Mouse (Mus musculus): Measurements from ENCODE around the gene Wdr73. TPM values are rescaled to one million over a fixed set of nuclear protein-coding genes. Genes with fewer than 3 reads are reported as not detected.

The Wdr73 gene
- polyA plus RNA-seq, 1 experiment: 29.6 TPM

GRCm38 (mm10) chr7:80919647-80920008 is 18.6 kb upstream of the Wdr73 start:
- no peaks in the 10 kb centered on the region for H3K4me1 ChIP-seq (ENCODE audit: control insufficient read depth, insufficient read depth, low read length)
- no peak for TF ChIP-seq CTCF (IDR thresholded peaks at IDR 0.05; ENCODE audit: extremely low read depth, insufficient read depth, low read length)
- no peak for TF ChIP-seq POLR2A (IDR thresholded peaks at IDR 0.05; ENCODE audit: extremely low read depth, insufficient read depth, low read length)
- no peak overlapping the region for H3K27ac ChIP-seq (ENCODE audit: insufficient read depth, low read length)
- no peak overlapping the region for H3K4me3 ChIP-seq (ENCODE audit: insufficient read depth, low read length)

GRCm38 (mm10) chr7:80918982-80919646 is 18.0 kb upstream of the Wdr73 start:
- TF ChIP-seq CTCF (IDR thresholded peaks at IDR 0.05; ENCODE audit: extremely low read depth, insufficient read depth, low read length) (no peak), POLR2A (IDR thresholded peaks at IDR 0.05; ENCODE audit: extremely low read depth, insufficient read depth, low read length) (no peak)
- Histone ChIP-seq H3K4me1 (ENCODE audit: control insufficient read depth, insufficient read depth, low read length) (no peaks in the 10 kb centered on the region), H3K27ac (ENCODE audit: insufficient read depth, low read length) (no peak overlapping the region), H3K4me3 (ENCODE audit: insufficient read depth, low read length) (no peak overlapping the region)

DNA sequence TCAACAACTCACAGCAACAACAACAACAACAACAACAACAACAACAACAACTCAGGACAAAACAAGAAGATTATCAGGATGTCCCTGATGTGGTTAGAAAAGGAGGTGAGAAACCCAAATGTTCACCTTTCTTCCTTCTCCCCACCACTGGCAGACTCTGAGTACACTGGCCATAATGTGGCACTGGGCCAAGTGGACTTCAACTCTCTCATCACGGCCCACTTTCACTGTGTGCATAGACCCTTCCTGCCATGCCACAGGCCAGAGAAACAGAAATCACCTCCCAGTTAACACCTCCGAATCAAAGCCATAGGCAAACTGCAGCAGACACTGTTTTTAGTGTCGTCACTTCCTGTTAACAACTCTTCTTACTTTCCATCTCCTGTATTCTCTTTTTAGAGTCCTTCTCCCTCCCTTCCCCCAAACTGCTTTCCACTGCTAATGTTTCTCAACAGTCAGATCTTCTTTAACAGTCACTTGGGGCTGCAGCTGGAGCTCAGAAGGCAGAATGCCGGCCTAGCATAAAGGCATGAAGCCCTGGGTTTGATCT is 16.9 kb upstream of the Wdr73 start:
- Histone ChIP-seq H3K4me3 (ENCODE audit: insufficient read depth, low read length) (no peak overlapping the region), H3K27ac (ENCODE audit: insufficient read depth, low read length) (no peak overlapping the region), H3K4me1 (ENCODE audit: control insufficient read depth, insufficient read depth, low read length) (no peaks in the 10 kb centered on the region)
- TF ChIP-seq CTCF (IDR thresholded peaks at IDR 0.05; ENCODE audit: extremely low read depth, insufficient read depth, low read length) (no peak), POLR2A (IDR thresholded peaks at IDR 0.05; ENCODE audit: extremely low read depth, insufficient read depth, low read length) (no peak)

DNA sequence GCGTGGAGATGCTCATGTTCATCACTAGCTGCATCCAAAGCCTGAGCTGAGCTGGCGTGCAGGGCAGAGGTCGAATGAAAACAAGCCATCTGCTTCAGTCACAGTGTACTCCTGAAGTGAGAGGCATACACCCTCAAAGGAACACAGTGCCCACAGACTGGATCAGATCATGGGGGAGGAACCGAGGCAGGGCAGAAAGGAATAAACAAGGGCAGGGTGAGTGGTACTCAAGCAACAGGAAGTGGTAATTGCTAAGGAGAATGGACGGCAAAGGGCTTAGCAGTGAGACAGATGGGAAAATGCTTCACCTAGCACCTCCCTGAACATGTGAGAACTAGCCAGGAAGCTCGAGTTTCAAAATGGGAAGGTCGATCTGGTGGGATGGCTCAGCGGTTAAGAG is 11.4 kb upstream of the Wdr73 start:
- no peak overlapping the region for H3K4me3 ChIP-seq (ENCODE audit: insufficient read depth, low read length)
- no peak overlapping the region for H3K27ac ChIP-seq (ENCODE audit: insufficient read depth, low read length)
- H3K4me1 ChIP-seq (ENCODE audit: control insufficient read depth, insufficient read depth, low read length): no peaks in the 10 kb centered on the region
- TF ChIP-seq POLR2A (IDR thresholded peaks at IDR 0.05; ENCODE audit: extremely low read depth, insufficient read depth, low read length): no peak
- TF ChIP-seq CTCF (IDR thresholded peaks at IDR 0.05; ENCODE audit: extremely low read depth, insufficient read depth, low read length): no peak

DNA sequence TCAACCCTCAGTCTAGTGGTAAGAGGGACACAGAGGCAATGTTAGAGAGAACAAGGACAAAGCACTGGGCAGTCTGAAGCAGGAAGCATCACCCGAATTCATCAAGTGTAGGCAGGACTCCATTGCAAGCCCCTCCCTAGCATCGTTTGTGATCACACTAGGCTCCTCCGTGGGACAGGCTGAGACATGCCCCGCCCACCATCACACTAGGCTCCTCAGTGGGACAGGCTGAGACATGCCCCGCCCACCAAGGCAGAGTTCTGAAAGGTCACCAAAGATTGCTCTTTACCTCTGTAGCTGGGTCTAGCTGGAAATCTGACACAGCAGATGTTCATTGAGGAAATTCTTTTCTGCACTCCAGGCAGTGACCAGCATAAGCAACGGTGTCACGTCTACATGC is 10.0 kb upstream of the Wdr73 start:
- H3K4me1 ChIP-seq (ENCODE audit: control insufficient read depth, insufficient read depth, low read length): no peaks in the 10 kb centered on the region
- H3K27ac ChIP-seq (ENCODE audit: insufficient read depth, low read length): no peak overlapping the region
- TF ChIP-seq POLR2A (IDR thresholded peaks at IDR 0.05; ENCODE audit: extremely low read depth, insufficient read depth, low read length) (no peak), CTCF (IDR thresholded peaks at IDR 0.05; ENCODE audit: extremely low read depth, insufficient read depth, low read length) (no peak)
- no peak overlapping the region for H3K4me3 ChIP-seq (ENCODE audit: insufficient read depth, low read length)

DNA sequence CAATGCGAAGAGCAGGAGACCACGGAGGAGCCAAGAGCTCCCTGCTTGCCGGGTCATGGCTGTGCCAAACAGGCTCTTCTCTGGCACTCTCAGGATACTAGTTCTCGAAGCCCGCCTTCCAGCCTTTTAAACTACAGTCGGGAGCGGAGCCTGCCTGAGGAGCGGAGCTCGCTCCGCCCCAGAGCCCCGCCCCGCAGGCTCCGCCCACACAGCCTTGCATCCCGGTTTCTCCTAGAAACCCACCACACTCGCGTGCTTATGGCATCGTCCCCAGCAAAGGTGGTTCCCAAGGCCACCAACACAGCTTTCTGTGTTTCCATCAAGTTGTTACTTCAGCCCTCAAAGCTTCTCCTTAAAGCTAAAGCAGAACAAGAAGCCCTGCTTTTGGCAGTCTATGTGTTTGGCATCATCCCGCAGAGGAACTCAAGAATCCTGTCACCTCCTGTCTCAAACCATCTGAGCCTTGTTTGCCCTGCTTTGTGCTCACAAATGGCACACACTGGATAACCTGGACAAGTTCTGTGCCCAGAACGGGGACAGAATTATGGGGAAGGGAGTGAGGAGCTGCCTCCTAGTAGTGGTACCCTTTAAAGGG is 3.9 kb upstream of the Wdr73 start, which contains the start of gene Nmb:
Nmb (minus strand) TSS at position 156 of the 595 bp plus-strand sequence.
- TF ChIP-seq POLR2A (IDR thresholded peaks at IDR 0.05; ENCODE audit: extremely low read depth, insufficient read depth, low read length) (no peak), CTCF (IDR thresholded peaks at IDR 0.05; ENCODE audit: extremely low read depth, insufficient read depth, low read length) (no peak)
- Histone ChIP-seq H3K4me1 (ENCODE audit: control insufficient read depth, insufficient read depth, low read length) (peaks cover 5% of the 10 kb centered on the region; the same call in 1 of the 2 replicates), H3K27ac (ENCODE audit: insufficient read depth, low read length) (no peak within 1 kb of the TSS), H3K4me3 (ENCODE audit: insufficient read depth, low read length) (peak within 1 kb of the TSS; percentile 16)

- H3K4me1 ChIP-seq (ENCODE audit: control insufficient read depth, insufficient read depth, low read length): peaks cover 5% of the 10 kb centered on the region; the same call in 1 of the 2 replicates
- TF ChIP-seq POLR2A (IDR thresholded peaks at IDR 0.05; ENCODE audit: extremely low read depth, insufficient read depth, low read length): no peak
- no peak for TF ChIP-seq CTCF (IDR thresholded peaks at IDR 0.05; ENCODE audit: extremely low read depth, insufficient read depth, low read length)
- no peak overlapping the region for H3K27ac ChIP-seq (ENCODE audit: insufficient read depth, low read length)
- no peak overlapping the region for H3K4me3 ChIP-seq (ENCODE audit: insufficient read depth, low read length)
Measured at GRCm38 (mm10) chr7:80903625-80904422, 2.8 kb upstream of the Wdr73 start.

GRCm38 (mm10) chr7:80901541-80902274 is 639 bp upstream of the Wdr73 start:
- no peak for TF ChIP-seq POLR2A (IDR thresholded peaks at IDR 0.05; ENCODE audit: extremely low read depth, insufficient read depth, low read length)
- no peak for TF ChIP-seq CTCF (IDR thresholded peaks at IDR 0.05; ENCODE audit: extremely low read depth, insufficient read depth, low read length)

DNA sequence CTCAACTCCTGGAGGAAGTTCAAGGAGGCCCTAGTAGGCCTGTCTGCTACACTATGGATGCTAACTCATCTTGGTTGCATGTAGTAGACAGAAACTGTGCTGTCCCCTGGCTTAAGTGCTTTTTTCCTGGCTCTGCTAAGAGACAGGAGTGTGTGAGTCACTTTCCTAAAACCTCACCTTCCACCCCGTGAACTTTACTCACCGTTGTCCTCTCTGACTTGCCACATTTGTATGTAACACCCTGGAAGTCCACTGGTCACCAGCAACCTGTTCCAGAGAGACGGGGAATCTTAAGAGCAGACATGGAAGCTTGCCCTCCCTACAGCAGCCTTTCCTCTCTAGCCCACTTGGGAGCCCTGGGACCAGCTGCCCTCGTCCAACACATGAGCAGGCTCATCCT is 3.3 kb downstream of the Wdr73 start:
- Histone ChIP-seq H3K27ac (ENCODE audit: insufficient read depth, low read length) (no peak overlapping the region), H3K4me1 (ENCODE audit: control insufficient read depth, insufficient read depth, low read length) (peaks cover 6% of the 10 kb centered on the region), H3K4me3 (ENCODE audit: insufficient read depth, low read length) (no peak overlapping the region)
- TF ChIP-seq POLR2A (IDR thresholded peaks at IDR 0.05; ENCODE audit: extremely low read depth, insufficient read depth, low read length): no peak
- TF ChIP-seq CTCF (IDR thresholded peaks at IDR 0.05; ENCODE audit: extremely low read depth, insufficient read depth, low read length): no peak

More at GRCm38 (mm10) chr7:80901541-80902274, 639 bp upstream of the Wdr73 start:
- H3K4me3 ChIP-seq (ENCODE audit: insufficient read depth, low read length): peak overlapping the region; percentile 80
- H3K4me1 ChIP-seq (ENCODE audit: control insufficient read depth, insufficient read depth, low read length): peaks cover 8% of the 10 kb centered on the region
- H3K27ac ChIP-seq (ENCODE audit: insufficient read depth, low read length): no peak overlapping the region

All from cortical plate, adult 2 months (tissue).